In the genomic region with DNA sequence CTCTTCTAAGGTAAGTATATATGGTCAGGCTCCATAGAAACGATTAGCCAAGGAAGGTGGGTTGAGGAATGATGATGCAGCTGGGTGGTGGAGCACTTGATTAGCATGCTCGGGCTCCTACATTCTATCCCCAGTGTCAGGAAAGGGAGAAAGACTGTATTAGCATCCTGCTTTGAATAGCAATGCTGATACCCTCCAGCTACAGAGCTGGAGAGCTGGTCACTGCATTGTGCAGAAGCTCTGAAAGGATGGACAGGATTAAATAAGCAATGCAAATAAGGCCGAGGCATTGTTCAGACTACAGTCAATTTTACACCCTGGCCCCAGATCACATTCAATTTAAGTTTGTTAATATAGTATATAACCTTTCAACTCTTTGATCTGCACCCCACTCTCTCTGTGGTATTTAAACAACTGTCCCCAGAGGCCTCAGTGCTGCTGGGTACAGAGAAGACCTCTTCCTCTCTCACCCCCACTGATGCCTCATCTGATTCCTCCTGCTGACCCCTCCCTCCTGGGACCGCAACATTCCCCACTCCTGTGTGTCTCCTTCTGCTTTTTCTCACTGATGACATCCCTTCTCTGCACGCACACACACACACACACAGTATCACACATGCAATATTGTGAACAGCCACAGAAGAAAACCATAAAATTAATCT, we compare ENCODE assay signal across 14 mouse cellular contexts. TPM values are rescaled to one million over a fixed set of nuclear protein-coding genes. Genes with fewer than 3 reads are reported as not detected.
"Had no signal": no experiment of that assay in that cellular context is flagged by ENCODE, and none has a peak within 500 bp of the region (broad histone marks: within the 10 kb centered on the region; RNA-seq: fewer than 3 reads in every experiment).

No protein-coding gene starts in this region.

- H3K27me3 ChIP-seq: liver, embryonic 12.5 days; neural tube, embryonic 15.5 days had no signal

- H3K36me3 ChIP-seq: limb, embryonic 10.5 days; liver, embryonic 12.5 days; neural tube, embryonic 15.5 days had no signal

- H3K4me3 ChIP-seq: layer of hippocampus, adult 2 months; limb, embryonic 10.5 days; liver, embryonic 12.5 days; myocyte; neural tube, embryonic 15.5 days had no signal

- H3K4me2 ChIP-seq: liver, embryonic 12.5 days; lung, embryonic 14.5 days; neural tube, embryonic 15.5 days had no signal

- H3K4me1 ChIP-seq: limb, embryonic 10.5 days; liver, embryonic 12.5 days; neural tube, embryonic 15.5 days had no signal

- H3K9me3 ChIP-seq: limb, embryonic 10.5 days; liver, embryonic 12.5 days; neural tube, embryonic 15.5 days had no signal

- ATAC-seq: liver, embryonic 12.5 days had no signal

- H3K9ac ChIP-seq: liver, embryonic 12.5 days; lung, embryonic 14.5 days; neural tube, embryonic 15.5 days had no signal

- H3K27ac ChIP-seq: kidney, postnatal 0 days; layer of hippocampus, adult 2 months; limb, embryonic 10.5 days; liver, embryonic 12.5 days; neural tube, embryonic 15.5 days had no signal

- DNase-seq: kidney, adult 11 months; kidney, adult 9 months; kidney, postnatal 36 days; lung, embryonic 14.5 days; lung, postnatal 10 days; lung, postnatal 4 days; thymus, adult 18-20 months; thymus, postnatal 14 days had no signal

RNA-seq across cellular contexts. Expression of gene Aox4, which starts 21.6 kb away (rescaled TPM):
- polyA plus RNA-seq: myocyte had no signal
